Mouse (Mus musculus): ENCODE data around the gene Fyn.

GRCm38 (mm10) chr10:39572672-39573051, 204.0 kb downstream of the Fyn start:
- TF ChIP-seq POLR2A (IDR thresholded peaks at IDR 0.05; ENCODE audit: low read depth, low read length) (no peak), CTCF (IDR thresholded peaks at IDR 0.05; ENCODE audit: borderline replicate concordance, insufficient read depth, low read length) (no peak)

Data from embryonic fibroblast, embryonic 13.5 days (primary cell).